Mouse (Mus musculus) CH12.LX (cell line): Measurements from ENCODE around the gene Brat1. TPM values are rescaled to one million over a fixed set of nuclear protein-coding genes. Genes with fewer than 3 reads are reported as not detected.
A peak's percentile ranks its signal among the peaks of the same experiment; 100 is the strongest.

Experiments used
- DNase-seq: peaks from one replicate; pipeline ENCODE4 v3.0.0-alpha.2; 2013; ENCODE audit errors: extremely low read depth
- H3K27ac ChIP-seq: 2 replicates; pipeline ENCODE4 v1.5.1; 2012; ENCODE audit warnings: low read depth, mild to moderate bottlenecking, control low read depth, moderate library complexity; ENCODE audit not compliant: insufficient read depth
- H3K27me3 ChIP-seq: replicated peaks from 2 replicates; pipeline ENCODE3; 2012; ENCODE audit warnings: inconsistent platforms
- H3K36me3 ChIP-seq, 2 experiments: replicated peaks in 1 of 2; 2 replicates each; pipeline versions ENCODE3 to v1.6.1; 2012; ENCODE audit warnings: inconsistent platforms in 1 of 2, low read length in 1 of 2, mild to moderate bottlenecking in 1 of 2, mixed read lengths in 1 of 2, moderate library complexity in 1 of 2; ENCODE audit not compliant: control insufficient read depth in 1 of 2, insufficient read depth in 1 of 2
- H3K4me1 ChIP-seq, 2 experiments: 2 replicates each; pipeline ENCODE4 v1.6.1; 2012; ENCODE audit warnings: inconsistent platforms in 1 of 2, moderate library complexity in 1 of 2; ENCODE audit not compliant: insufficient read depth in 2 of 2, control insufficient read depth in 1 of 2
- H3K4me2 ChIP-seq: 2 replicates; pipeline ENCODE4 v1.6.1; 2012; ENCODE audit warnings: low read depth, mild to moderate bottlenecking, control low read depth; ENCODE audit not compliant: poor library complexity, insufficient read depth, severe bottlenecking
- H3K4me3 ChIP-seq, 3 experiments: fragments of 150-350 bp in 1 of 3; sonication (generic) in 1 of 3; replicated peaks in 1 of 3; 2 replicates each; pipeline versions ENCODE3 to v1.5.1; 2011 to 2012; ENCODE audit warnings: low read depth in 2 of 3, low read length in 2 of 3, mild to moderate bottlenecking in 2 of 3, moderate library complexity in 2 of 3, control low read depth in 1 of 3, improper control_type of control experiment in 1 of 3, inconsistent platforms in 1 of 3, mixed read lengths in 1 of 3; ENCODE audit not compliant: poor library complexity in 1 of 3
- H3K79me2 ChIP-seq: replicated peaks from 2 replicates; pipeline ENCODE4 v1.6.1; 2012; ENCODE audit warnings: mild to moderate bottlenecking, moderate library complexity; ENCODE audit not compliant: control insufficient read depth, poor library complexity, insufficient read depth, severe bottlenecking; ENCODE audit errors: extremely low read depth
- H3K9ac ChIP-seq: 2 replicates; pipeline ENCODE4 v1.6.1; 2012; ENCODE audit warnings: low read depth, mild to moderate bottlenecking, control low read depth, moderate library complexity; ENCODE audit not compliant: insufficient read depth
- H3K9me3 ChIP-seq: replicated peaks from 2 replicates; pipeline ENCODE3; 2012; ENCODE audit warnings: low read length, inconsistent platforms, mixed read lengths
- BHLHE40 ChIP-seq: IDR thresholded peaks from 2 replicates; pipeline ENCODE4 v1.6.1; 2011; ENCODE audit warnings: mild to moderate bottlenecking, low read depth, low read length, improper control_type of control experiment
- CHD1 ChIP-seq: IDR thresholded peaks from 2 replicates; pipeline ENCODE4 v1.6.1; 2012; ENCODE audit warnings: low read depth, low read length, improper control_type of control experiment, inconsistent platforms
- CTCF ChIP-seq, 2 experiments: IDR thresholded peaks in 1 of 2; conservative IDR thresholded peaks in 1 of 2; 2 replicates each; pipeline ENCODE4 v1.5.1; 2011 to 2012; ENCODE audit warnings: low read depth in 2 of 2, low read length in 2 of 2, improper control_type of control experiment in 1 of 2, inconsistent platforms in 1 of 2, mild to moderate bottlenecking in 1 of 2, moderate library complexity in 1 of 2
- E2F4 ChIP-seq: IDR thresholded peaks from 2 replicates; pipeline ENCODE4 v1.6.1; 2011; ENCODE audit warnings: low read depth, low read length, improper control_type of control experiment; ENCODE audit not compliant: insufficient replicate concordance
- ELF1 ChIP-seq: IDR thresholded peaks from 2 replicates; pipeline ENCODE4 v1.6.1; 2014; ENCODE audit warnings: low read depth, mild to moderate bottlenecking, inconsistent platforms, low read length, improper control_type of control experiment
- EP300 ChIP-seq: IDR thresholded peaks from 2 replicates; pipeline ENCODE4 v1.6.1; 2011; ENCODE audit warnings: low read length, improper control_type of control experiment
- ETS1 ChIP-seq: conservative IDR thresholded peaks from 2 replicates; pipeline ENCODE4 v1.6.1; 2012; ENCODE audit warnings: low read depth, mild to moderate bottlenecking, inconsistent platforms, low read length, improper control_type of control experiment, moderate library complexity
- GABPA ChIP-seq: IDR thresholded peaks from 2 replicates; pipeline ENCODE4 v1.6.1; 2012; ENCODE audit warnings: low read depth, low read length, improper control_type of control experiment, inconsistent platforms; ENCODE audit not compliant: insufficient replicate concordance
- HCFC1 ChIP-seq: IDR thresholded peaks from 2 replicates; pipeline ENCODE4 v1.6.1; 2012; ENCODE audit warnings: low read depth, mild to moderate bottlenecking, inconsistent platforms, low read length, improper control_type of control experiment
- IRF4 ChIP-seq: IDR thresholded peaks from 2 replicates; pipeline ENCODE4 v1.6.1; 2014; ENCODE audit warnings: low read depth, mild to moderate bottlenecking, inconsistent platforms, low read length, improper control_type of control experiment
- KAT2A ChIP-seq: IDR thresholded peaks from 2 replicates; pipeline ENCODE4 v1.6.1; 2012; ENCODE audit warnings: low read length, improper control_type of control experiment, inconsistent platforms; ENCODE audit not compliant: insufficient replicate concordance
- MAFK ChIP-seq: IDR thresholded peaks from 2 replicates; pipeline ENCODE4 v1.6.1; 2011; ENCODE audit warnings: low read length, improper control_type of control experiment; ENCODE audit not compliant: insufficient replicate concordance
- MAX ChIP-seq: IDR thresholded peaks from 2 replicates; pipeline ENCODE4 v1.6.1; 2011; ENCODE audit warnings: low read length, improper control_type of control experiment
- MAZ ChIP-seq: IDR thresholded peaks from 2 replicates; pipeline ENCODE4 v1.6.1; 2012; ENCODE audit warnings: low read depth, mild to moderate bottlenecking, inconsistent platforms, low read length, improper control_type of control experiment, moderate library complexity
- MEF2A ChIP-seq: IDR thresholded peaks from 2 replicates; pipeline ENCODE4 v1.6.1; 2014; ENCODE audit warnings: low read depth, mild to moderate bottlenecking, inconsistent platforms, low read length, improper control_type of control experiment, borderline replicate concordance
- MXI1 ChIP-seq: IDR thresholded peaks from 2 replicates; pipeline ENCODE4 v1.6.1; 2011; ENCODE audit warnings: mild to moderate bottlenecking, low read depth, low read length, improper control_type of control experiment
- MYC ChIP-seq: IDR thresholded peaks from 2 replicates; pipeline ENCODE4 v1.6.1; 2011; ENCODE audit warnings: low read depth, mild to moderate bottlenecking, improper control_type of control experiment, low read length
- NELFE ChIP-seq: IDR thresholded peaks from 2 replicates; pipeline ENCODE4 v1.6.1; 2011; ENCODE audit warnings: low read depth, low read length, improper control_type of control experiment
- NRF1 ChIP-seq: IDR thresholded peaks from 2 replicates; pipeline ENCODE4 v1.6.1; 2014; ENCODE audit warnings: low read depth, mild to moderate bottlenecking, inconsistent platforms, low read length, improper control_type of control experiment, moderate library complexity
- PAX5 ChIP-seq: IDR thresholded peaks from 2 replicates; pipeline ENCODE4 v1.6.1; 2012; ENCODE audit warnings: low read length, inconsistent platforms, mixed read lengths
- POLR2A ChIP-seq: IDR thresholded peaks from 2 replicates; pipeline ENCODE4 v1.6.1; 2011; ENCODE audit warnings: low read depth, mild to moderate bottlenecking, improper control_type of control experiment, low read length
- POLR2AphosphoS2 ChIP-seq: IDR thresholded peaks from 2 replicates; pipeline ENCODE4 v1.6.1; 2011; ENCODE audit warnings: low read depth, low read length, improper control_type of control experiment
- RAD21 ChIP-seq: IDR thresholded peaks from 2 replicates; pipeline ENCODE4 v1.6.1; 2011; ENCODE audit warnings: low read depth, mild to moderate bottlenecking, low read length, improper control_type of control experiment, moderate library complexity
- RCOR1 ChIP-seq: conservative IDR thresholded peaks from 2 replicates; pipeline ENCODE4 v1.6.1; 2012; ENCODE audit warnings: low read depth, mild to moderate bottlenecking, inconsistent platforms, low read length, improper control_type of control experiment
- SIN3A ChIP-seq: IDR thresholded peaks from 2 replicates; pipeline ENCODE4 v1.6.1; 2012; ENCODE audit warnings: low read length, improper control_type of control experiment, inconsistent platforms
- UBTF ChIP-seq: IDR thresholded peaks from 2 replicates; pipeline ENCODE4 v1.6.1; 2012; ENCODE audit warnings: low read depth, mild to moderate bottlenecking, inconsistent platforms, low read length, improper control_type of control experiment, moderate library complexity
- USF1 ChIP-seq: IDR thresholded peaks from 2 replicates; pipeline ENCODE4 v1.6.1; 2014; ENCODE audit warnings: low read depth, mild to moderate bottlenecking, inconsistent platforms, low read length, improper control_type of control experiment
- USF2 ChIP-seq: conservative IDR thresholded peaks from 2 replicates; pipeline ENCODE4 v1.6.1; 2011; ENCODE audit warnings: low read depth, low read length, improper control_type of control experiment
- ZC3H11A ChIP-seq: IDR thresholded peaks from 2 replicates; pipeline ENCODE4 v1.6.1; 2012; ENCODE audit warnings: low read depth, mild to moderate bottlenecking, inconsistent platforms, low read length, improper control_type of control experiment
- ZMIZ1 ChIP-seq: IDR thresholded peaks from 2 replicates; pipeline ENCODE4 v1.6.1; 2012; ENCODE audit warnings: low read depth, mild to moderate bottlenecking, inconsistent platforms, low read length, improper control_type of control experiment
- ZNF384 ChIP-seq: IDR thresholded peaks from 2 replicates; pipeline ENCODE4 v1.6.1; 2012; ENCODE audit warnings: low read depth, low read length, improper control_type of control experiment, inconsistent platforms
- dilution Hi-C: fragments of 300-500 bp; cut with MboI; formaldehyde crosslinking; loops from 2 replicates; pipeline ENCODE4 v1.14.3; 2020; ENCODE audit warnings: low sequenced_read_pairs; ENCODE audit not compliant: extremely low pct_unique_long_range_greater_than_20kb, extremely low pct_ligation_motif_present
- in situ Hi-C: fragments of 300-500 bp; cut with MboI; formaldehyde crosslinking; loops from 3 replicates; pipeline ENCODE4 v1.14.3; 2019; ENCODE audit warnings: low sequenced_read_pairs, low pct_ligation_motif_present, low pct_unique_long_range_greater_than_20kb, mixed read lengths
- polyA plus RNA-seq: library from polyadenylated mRNA; unstranded; fragments of >175 nt; gene quantifications from 2 replicates; pipeline ENCODE4 v1.2.1, GENCODE M21; 2012; ENCODE audit warnings: low read depth; ENCODE audit not compliant: insufficient read length
- total RNA-seq, 2 experiments: library from RNA; depleted of rRNA; stranded (reverse); fragments of 300-350 nt in 1 of 2; fragments of >200 nt in 1 of 2; gene quantifications; 2 replicates each; pipeline ENCODE4 v1.2.3; 2012 to 2014

Gene Brat1
- total RNA-seq (2012; rRNA removed) (14.5 and 15.0 TPM in 2 replicates), total RNA-seq (2014; rRNA removed) (9.0 and 9.8 TPM in 2 replicates), polyA plus RNA-seq (10.0 and 10.9 TPM in 2 replicates)

GRCm38 (mm10) chr5:140704378-140705251 lies at the start of gene Brat1:
Gene Brat1, plus strand, starts transcription at chr5:140705011.
- dilution Hi-C loops, result no loop called here
- Histone ChIP-seq H3K9ac (peak within 1 kb of the TSS; percentile 69), H3K36me3 (peaks cover 0 to 30% of the 10 kb centered on the region in 2 experiments), H3K9me3 (no peaks in the 10 kb centered on the region), H3K79me2 (no peaks in the 10 kb centered on the region), H3K27me3 (no peaks in the 10 kb centered on the region), H3K4me2 (peak within 1 kb of the TSS; percentile 79), H3K4me1 (peaks cover 11 to 47% of the 10 kb centered on the region in 2 experiments), H3K27ac (peak within 1 kb of the TSS; percentile 81)
- in situ Hi-C loops, result loop anchor here (5.0 kb wide), 1 partner anchor 38 kb away; no protein-coding TSS in a partner anchor
- DNase-seq, result peak; percentile 99
- TF ChIP-seq POLR2A (peak; percentile 91), GABPA (no peak), MAFK (no peak), USF2 (peak; percentile 88), HCFC1 (peak; percentile 71), MAX (peak; percentile 98), ZMIZ1 (peak; percentile 78), POLR2AphosphoS2 (no peak; the same call in 1 of the 2 replicates), PAX5 (no peak), MEF2A (0 out of 2 replicates have a peak, but pooled peaks have one; percentile 24), MXI1 (peak; percentile 91), EP300 (no peak), ZNF384 (peak; percentile 94), ETS1 (0 out of 2 replicates have a peak, but pooled peaks have one; percentile 22), NELFE (peak; percentile 91), IRF4 (0 out of 2 replicates have a peak, but pooled peaks have one; percentile 31), MAZ (0 out of 2 replicates have a peak, but pooled peaks have one; percentile 1), CTCF (conservative IDR thresholded peaks at IDR 0.05 in 1 of 2, IDR thresholded peaks at IDR 0.05 in 1 of 2; ENCODE audit: low read depth in 2 of 2, low read length in 2 of 2) (no peak), NRF1 (peak; percentile 64), E2F4 (no peak), RCOR1 (no peak), SIN3A (0 out of 2 replicates have a peak, but pooled peaks have one; percentile 58), MYC (peak; percentile 90; the same call in 1 of the 2 replicates), ZC3H11A (no peak), CHD1 (peak; percentile 99), USF1 (peak; percentile 88), UBTF (no peak), RAD21 (no peak), BHLHE40 (peak; percentile 61), ELF1 (peak; percentile 84), KAT2A (no peak)
- TF ChIP-seq, all 38 proteins: peak for 19
- H3K4me3 ChIP-seq, result peak within 1 kb of the TSS; percentile 66 to 77 (median 69)
